Mouse (Mus musculus) testis, adult 2 months (tissue): ENCODE results near the gene Dcun1d4. TPM values are rescaled to one million over a fixed set of nuclear protein-coding genes. Genes with fewer than 3 reads are reported as not detected.

Experiments
- H3K27ac ChIP-seq: fragments of 200-500 bp; 2 replicates; pipeline ENCODE4 v1.5.1; 2012; ENCODE audit warnings: low read depth, low read length; ENCODE audit not compliant: control insufficient read depth, insufficient read depth
- H3K27me3 ChIP-seq: fragments of 200-500 bp; 2 replicates; pipeline ENCODE4 v1.6.1; 2012; ENCODE audit warnings: mild to moderate bottlenecking, low read length, moderate library complexity; ENCODE audit not compliant: control insufficient read depth, insufficient read depth
- H3K36me3 ChIP-seq: fragments of 200-500 bp; 2 replicates; pipeline ENCODE4 v1.6.1; 2012; ENCODE audit warnings: mild to moderate bottlenecking, low read length; ENCODE audit not compliant: control insufficient read depth, insufficient read depth
- H3K4me1 ChIP-seq: fragments of 200-500 bp; 2 replicates; pipeline ENCODE4 v1.6.1; 2012; ENCODE audit warnings: low read length; ENCODE audit not compliant: control insufficient read depth, insufficient read depth
- H3K4me3 ChIP-seq: fragments of 200-500 bp; 2 replicates; pipeline ENCODE4 v1.5.1; 2012; ENCODE audit warnings: low read depth, mild to moderate bottlenecking, low read length, moderate library complexity, mixed read lengths; ENCODE audit not compliant: control insufficient read depth
- CTCF ChIP-seq: fragments of 200-500 bp; IDR thresholded peaks from 2 replicates; pipeline ENCODE4 v1.5.1; 2012; ENCODE audit warnings: low read depth, mild to moderate bottlenecking, inconsistent platforms, low read length, moderate library complexity; ENCODE audit not compliant: control insufficient read depth, insufficient read depth, insufficient replicate concordance
- POLR2A ChIP-seq: fragments of 200-500 bp; IDR thresholded peaks from 2 replicates; pipeline ENCODE4 v1.6.1; 2012; ENCODE audit warnings: low read depth, mild to moderate bottlenecking, inconsistent platforms, low read length, moderate library complexity; ENCODE audit not compliant: control insufficient read depth
- polyA plus RNA-seq: library from polyadenylated mRNA; depleted of rRNA; stranded (reverse); fragments of >200 nt; gene quantifications from 2 replicates; pipeline ENCODE4 v1.2.3, GENCODE M21; 2012; rRNA removed

Dcun1d4 gene
- polyA plus RNA-seq, 1 experiment: 44.8 TPM

DNA sequence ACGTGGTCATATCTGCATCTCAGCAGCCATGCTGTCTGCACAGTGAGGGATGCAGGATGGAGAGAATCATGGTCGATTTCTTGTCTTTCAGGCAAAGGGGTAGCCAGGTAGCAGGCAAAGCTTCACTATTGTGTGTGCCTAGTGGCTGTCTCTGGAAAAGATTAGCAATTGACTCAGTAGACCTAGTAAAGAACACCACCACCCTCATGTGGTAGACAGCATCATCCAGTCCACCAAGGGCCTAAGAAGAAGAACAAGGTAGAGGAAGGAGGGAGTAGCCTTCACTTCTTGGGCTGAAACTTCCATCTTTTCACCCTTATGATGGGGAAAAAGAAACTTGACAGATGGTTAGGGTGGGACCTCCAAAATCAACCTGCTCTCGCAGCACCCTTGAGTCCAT is 122.1 kb downstream of the Dcun1d4 start:
- Histone ChIP-seq H3K36me3 (no peaks in the 10 kb centered on the region), H3K27me3 (no peaks in the 10 kb centered on the region), H3K27ac (no peak overlapping the region), H3K4me1 (no peaks in the 10 kb centered on the region), H3K4me3 (no peak overlapping the region)
- no peak for TF ChIP-seq POLR2A
- no peak for TF ChIP-seq CTCF

DNA sequence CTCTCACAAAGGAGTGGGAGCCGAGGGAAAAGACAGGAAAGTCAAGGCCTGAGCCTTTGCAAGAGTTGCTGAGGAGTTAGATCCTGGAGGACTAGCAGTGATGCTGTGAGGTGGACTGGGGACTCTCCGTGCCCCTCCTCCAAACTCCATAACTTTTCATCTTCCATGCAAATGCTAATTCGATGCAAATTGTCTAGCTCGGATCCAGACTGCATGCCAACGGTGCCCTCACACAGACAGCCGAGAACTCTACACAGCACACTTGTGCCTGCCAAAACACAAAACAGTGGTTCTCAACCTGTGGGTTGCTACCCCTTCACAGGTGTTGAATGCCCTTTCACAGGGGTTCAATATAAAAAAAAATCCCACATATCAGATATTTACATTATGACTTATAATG is 123.7 kb downstream of the Dcun1d4 start:
- no peaks in the 10 kb centered on the region for H3K27me3 ChIP-seq
- no peak overlapping the region for H3K4me3 ChIP-seq
- H3K4me1 ChIP-seq: no peaks in the 10 kb centered on the region
- H3K27ac ChIP-seq: no peak overlapping the region
- no peak for TF ChIP-seq POLR2A
- TF ChIP-seq CTCF: no peak
- H3K36me3 ChIP-seq: no peaks in the 10 kb centered on the region

DNA sequence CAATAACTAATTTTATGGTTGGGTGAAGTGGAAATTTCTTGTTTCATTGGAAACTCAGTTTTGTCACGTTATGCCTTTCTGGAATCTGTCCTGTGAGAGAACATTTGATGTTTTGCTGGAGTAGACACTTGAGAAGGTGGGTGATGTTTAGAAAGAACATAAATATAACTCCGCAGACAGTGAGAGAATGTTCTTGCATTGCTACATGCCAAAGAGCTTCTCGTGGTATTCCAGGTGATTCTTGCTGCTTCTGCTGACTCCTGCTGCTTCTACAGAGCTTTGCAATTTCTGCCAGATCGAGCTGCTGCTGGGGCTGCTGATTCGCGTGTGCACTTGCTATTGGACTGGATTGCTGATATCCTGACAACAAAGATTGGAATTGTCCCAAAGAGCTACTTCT is 124.2 kb downstream of the Dcun1d4 start:
- Histone ChIP-seq H3K27me3 (no peaks in the 10 kb centered on the region), H3K27ac (no peak overlapping the region), H3K4me3 (no peak overlapping the region), H3K36me3 (no peaks in the 10 kb centered on the region), H3K4me1 (no peaks in the 10 kb centered on the region)
- TF ChIP-seq POLR2A (no peak), CTCF (no peak)

Other genes with a start within 250 kb of the Dcun1d4 start
- 16.5 and 21.6 TPM in 2 replicates for gene Fryl, start 224.4 kb upstream of the Dcun1d4 start, polyA plus RNA-seq
- 60.4 and 63.7 TPM in 2 replicates for gene Ociad1, start 188.2 kb upstream of the Dcun1d4 start, polyA plus RNA-seq
- 0.65 and 0.80 TPM in 2 replicates for gene Ociad2, start 140.0 kb upstream of the Dcun1d4 start, polyA plus RNA-seq
- gene Cwh43, start 74.9 kb upstream of the Dcun1d4 start, polyA plus RNA-seq: 0.07 and 7.9 TPM in 2 replicates
- 1.5 and 1.7 TPM in 2 replicates for gene Lrrc66, start 151.5 kb downstream of the Dcun1d4 start, polyA plus RNA-seq
- gene Sgcb, start 166.8 kb downstream of the Dcun1d4 start, polyA plus RNA-seq: 20.1 and 21.7 TPM in 2 replicates
- 538 and 551 TPM in 2 replicates for gene Spata18, start 170.4 kb downstream of the Dcun1d4 start, polyA plus RNA-seq